Mouse (Mus musculus) splenic B cell, adult 2 months (primary cell): ENCODE results near the gene Asb5.

ENCODE experiments used
- DNase-seq: peaks from one replicate; pipeline ENCODE4 v3.0.0-alpha.2; 2011; ENCODE audit warnings: low read depth, low spot score
- H3K27me3 ChIP-seq: 2 replicates; pipeline ENCODE4 v1.6.1; 2012; ENCODE audit warnings: mild to moderate bottlenecking, low read length, moderate library complexity, mixed read lengths; ENCODE audit not compliant: control insufficient read depth, poor library complexity, insufficient read depth, severe bottlenecking
- H3K36me3 ChIP-seq: 2 replicates; pipeline ENCODE4 v1.6.1; 2012; ENCODE audit warnings: mild to moderate bottlenecking, low read length, moderate library complexity, mixed read lengths; ENCODE audit not compliant: control insufficient read depth, poor library complexity, insufficient read depth, severe bottlenecking

The Asb5 gene

DNA sequence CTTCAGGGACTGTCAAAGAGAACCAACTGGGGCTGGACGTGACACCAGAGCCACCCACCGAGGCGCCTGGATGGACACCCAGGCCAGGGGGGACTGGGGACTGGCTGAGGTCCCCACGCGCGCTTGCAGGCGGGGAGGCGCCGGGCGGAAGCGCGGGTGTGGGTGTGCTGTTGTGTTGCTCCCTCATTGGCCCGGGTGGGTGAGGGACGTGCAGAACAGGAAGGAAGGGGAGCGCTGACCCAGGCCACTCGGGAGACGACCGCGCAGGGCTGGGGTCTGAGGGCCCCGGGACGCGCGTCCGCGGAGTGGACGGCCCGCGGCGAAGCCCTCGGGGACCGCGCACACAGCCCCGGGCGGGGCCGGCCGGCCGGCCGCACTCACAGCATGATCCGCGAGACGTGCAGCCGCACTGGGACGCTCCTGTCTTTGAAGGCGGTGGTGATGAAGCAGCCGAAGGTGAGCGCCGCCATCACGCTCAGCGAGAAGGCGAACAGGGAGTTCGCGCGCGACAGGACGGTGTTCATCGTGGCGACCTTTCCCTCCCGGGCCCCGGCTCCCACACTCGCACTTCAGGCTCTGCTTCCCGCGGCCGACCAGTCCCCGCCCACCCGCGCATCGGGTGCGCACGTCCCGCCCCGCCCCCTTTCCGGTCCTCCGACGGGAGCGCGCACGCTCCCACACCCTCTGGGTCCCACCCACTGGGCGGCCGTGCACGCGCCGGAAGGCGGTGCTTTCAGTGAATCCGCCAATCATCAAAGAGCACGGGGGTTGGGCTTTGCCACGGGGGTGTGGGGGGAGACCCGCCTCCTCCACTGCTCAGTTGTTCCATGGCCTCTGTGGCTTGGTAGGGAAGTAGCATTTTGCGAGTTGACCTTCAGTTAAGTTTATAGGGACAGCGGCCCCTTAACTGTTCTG lies at the start of gene Asb5, which contains the start of gene Spcs3:
Asb5 (plus strand) TSS at position 199 of the 915 bp plus-strand sequence.
Spcs3 (minus strand) TSS at position 617 of the 915 bp plus-strand sequence.
- no peaks in the 10 kb centered on the region for H3K27me3 ChIP-seq
- DNase-seq = peak; percentile 97
- 0 out of 2 replicates have a peak, but pooled peaks cover 2% of the 10 kb centered on the region for H3K36me3 ChIP-seq

DNA sequence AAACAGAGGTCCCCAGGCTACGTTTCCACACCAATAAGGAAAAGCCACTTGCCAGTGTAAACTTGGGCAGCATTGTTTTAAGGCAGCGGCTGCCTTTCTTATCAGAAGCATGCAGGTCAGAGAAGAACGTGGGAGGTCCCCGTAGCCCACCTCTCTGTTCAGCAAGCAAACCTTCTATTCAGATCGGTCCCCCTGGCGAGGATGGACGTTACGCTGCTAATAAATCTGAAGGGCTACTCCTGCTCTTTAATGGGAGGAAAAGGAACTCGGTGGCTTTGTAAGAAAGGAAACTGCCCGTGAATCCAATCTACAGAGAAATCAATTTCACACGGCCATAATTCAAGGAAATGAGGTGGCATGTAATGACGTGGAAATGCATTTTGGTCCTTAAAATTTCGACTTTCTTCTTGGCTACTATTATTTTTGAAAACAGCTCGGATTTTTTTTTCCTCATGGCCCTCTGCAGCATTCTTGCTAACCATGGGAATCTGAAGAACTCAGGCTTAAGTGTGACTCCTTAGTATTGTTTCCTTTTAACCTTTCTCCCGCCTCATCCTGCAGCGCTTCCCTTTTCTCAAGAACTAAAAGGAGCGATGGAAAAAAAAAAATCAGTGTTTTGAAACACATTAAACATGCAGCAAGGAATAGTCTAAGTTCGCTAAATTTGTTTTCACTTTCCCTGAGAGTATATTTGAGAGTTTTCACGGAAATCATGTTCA lies 42.7 kb upstream of the Asb5 start:
- no peak for DNase-seq
- Histone ChIP-seq H3K36me3 (no peaks in the 10 kb centered on the region), H3K27me3 (no peaks in the 10 kb centered on the region; the same call in 1 of the 2 replicates)

DNA sequence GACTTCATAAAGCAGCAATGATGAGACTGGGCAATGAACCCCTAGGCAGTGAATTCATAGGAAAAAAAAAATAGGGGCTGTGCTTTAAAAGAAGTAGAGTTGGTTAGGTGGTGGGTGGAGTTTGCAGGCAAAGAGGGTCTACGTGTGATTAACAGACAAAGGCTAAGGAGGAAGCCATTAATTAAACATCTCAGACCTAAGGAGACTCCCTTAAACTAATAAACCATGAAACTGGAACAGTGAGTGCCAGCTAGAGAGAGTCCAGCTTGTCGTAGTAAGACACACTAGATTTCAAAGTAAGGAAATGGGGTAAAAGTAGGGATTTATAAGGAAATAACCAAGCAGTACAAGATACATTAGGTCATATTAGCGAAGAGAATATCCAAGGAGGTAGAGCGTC lies 40.9 kb upstream of the Asb5 start:
- no peaks in the 10 kb centered on the region for H3K36me3 ChIP-seq
- no peak for DNase-seq

DNA sequence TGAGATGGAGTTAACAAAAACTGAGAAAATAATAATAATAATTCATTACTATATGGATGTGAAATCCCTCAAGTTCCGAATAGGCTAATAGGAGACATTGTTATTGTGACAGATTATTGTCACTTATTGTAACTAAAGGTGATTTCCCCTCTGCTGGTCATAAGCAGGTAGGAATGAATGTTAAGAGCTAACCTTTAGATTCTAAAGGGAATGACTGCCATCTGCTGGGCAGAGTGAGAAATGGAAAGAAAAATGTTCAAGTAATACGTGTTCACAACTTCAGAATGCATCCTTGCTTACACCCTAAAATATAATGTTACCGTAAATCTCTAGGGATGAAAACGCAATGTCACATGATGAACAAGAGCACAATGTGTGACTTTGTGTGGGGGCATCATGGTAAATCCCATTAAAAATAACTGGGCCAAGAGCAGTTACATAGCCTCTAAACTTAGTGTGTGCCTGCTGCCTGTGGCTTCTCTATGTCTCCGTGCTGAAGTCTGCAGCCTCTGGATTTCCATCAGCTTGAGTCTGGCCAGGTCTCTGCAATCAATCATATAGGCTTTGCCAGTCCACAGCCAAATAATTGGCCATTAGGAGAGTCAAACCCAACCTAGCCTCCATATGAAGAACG lies 38.2 kb upstream of the Asb5 start:
- DNase-seq = peak; percentile 74
- Histone ChIP-seq H3K27me3 (no peaks in the 10 kb centered on the region), H3K36me3 (no peaks in the 10 kb centered on the region)

More for the DNA sequence above, 40.9 kb upstream of the Asb5 start:
- no peaks in the 10 kb centered on the region; the same call in 1 of the 2 replicates for H3K27me3 ChIP-seq

DNA sequence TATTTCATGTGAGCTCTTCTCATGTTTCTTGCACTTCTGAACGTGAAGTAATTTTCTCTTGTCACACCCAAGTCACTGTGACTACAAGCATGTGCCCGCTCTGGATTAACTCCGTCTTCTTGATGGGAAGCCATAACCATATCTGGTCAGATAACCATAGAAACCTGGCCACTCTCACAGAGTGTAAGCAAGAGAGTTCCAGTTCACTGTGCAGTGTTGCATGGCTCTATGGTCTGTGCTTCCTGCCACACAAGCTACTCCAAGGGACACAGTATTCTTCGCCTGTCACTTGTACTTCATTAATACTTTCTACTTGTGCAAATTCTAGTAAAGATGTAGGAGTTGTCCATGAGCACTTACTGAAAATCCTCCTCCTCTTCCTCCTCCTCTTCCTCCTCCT lies 37.4 kb upstream of the Asb5 start:
- H3K27me3 ChIP-seq = no peaks in the 10 kb centered on the region

DNA sequence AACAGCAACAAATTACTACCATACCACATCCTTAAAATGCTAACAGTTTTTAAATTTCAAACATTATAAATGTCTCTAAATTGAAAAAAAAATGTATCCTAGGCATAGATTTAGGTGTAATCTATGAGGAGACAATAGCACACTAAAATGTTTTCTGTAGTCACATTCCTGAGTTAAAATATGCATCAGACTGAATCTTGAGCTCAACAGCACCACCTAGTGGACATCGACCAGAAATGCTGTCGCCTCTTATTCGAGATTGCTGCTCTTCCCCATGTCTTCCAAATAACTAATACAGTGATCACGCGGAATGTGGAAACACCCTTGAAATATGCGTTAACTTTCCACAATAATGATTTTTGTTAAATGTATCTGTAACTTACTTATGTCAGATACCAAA lies 36.3 kb upstream of the Asb5 start:
- no peaks in the 10 kb centered on the region for H3K36me3 ChIP-seq
- no peaks in the 10 kb centered on the region for H3K27me3 ChIP-seq
- peak; percentile 81 for DNase-seq

More for the DNA sequence above, 37.4 kb upstream of the Asb5 start:
- no peaks in the 10 kb centered on the region for H3K36me3 ChIP-seq
- no peak for DNase-seq

DNA sequence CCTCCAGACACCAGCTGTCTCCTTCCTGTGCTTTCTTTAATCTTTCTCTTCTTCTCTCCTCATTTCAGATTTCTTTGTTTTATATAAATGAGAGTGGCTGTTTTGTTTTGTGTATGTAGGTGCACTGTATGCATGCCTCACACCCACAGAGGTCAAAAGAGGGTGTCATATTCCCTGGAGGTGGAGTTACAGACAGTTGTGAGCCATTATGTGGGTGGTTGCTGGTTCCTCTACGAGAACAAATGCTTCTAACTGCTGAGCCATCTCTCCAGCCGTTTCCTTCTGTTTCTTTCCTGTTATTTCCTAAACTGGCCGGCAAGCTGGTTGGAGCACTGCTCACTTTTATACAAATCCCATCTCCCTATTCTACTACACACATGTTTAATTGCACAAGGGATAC lies 35.5 kb upstream of the Asb5 start:
- DNase-seq = no peak
- no peaks in the 10 kb centered on the region for H3K27me3 ChIP-seq
- H3K36me3 ChIP-seq = no peaks in the 10 kb centered on the region

DNA sequence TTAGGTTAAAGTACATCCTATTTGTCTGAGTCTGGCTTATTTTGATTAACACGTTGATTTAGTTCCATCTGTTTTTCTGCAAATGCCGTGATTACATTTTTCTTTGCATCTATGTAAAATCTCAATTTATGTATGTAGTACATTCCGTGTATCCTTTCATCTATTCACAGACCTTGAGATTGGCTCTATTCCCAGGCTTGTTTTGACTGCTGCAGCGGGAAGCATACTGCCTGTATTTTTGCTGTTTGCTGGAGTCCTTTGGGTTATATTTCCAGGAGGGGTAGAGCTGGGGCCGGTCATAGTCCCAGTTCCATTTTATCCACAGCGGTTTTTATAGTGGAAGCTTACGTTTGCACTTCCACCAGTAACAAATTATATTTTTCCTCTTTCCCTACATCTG lies 26.3 kb upstream of the Asb5 start:
- no peaks in the 10 kb centered on the region for H3K27me3 ChIP-seq
- DNase-seq = no peak
- H3K36me3 ChIP-seq = no peaks in the 10 kb centered on the region

DNA sequence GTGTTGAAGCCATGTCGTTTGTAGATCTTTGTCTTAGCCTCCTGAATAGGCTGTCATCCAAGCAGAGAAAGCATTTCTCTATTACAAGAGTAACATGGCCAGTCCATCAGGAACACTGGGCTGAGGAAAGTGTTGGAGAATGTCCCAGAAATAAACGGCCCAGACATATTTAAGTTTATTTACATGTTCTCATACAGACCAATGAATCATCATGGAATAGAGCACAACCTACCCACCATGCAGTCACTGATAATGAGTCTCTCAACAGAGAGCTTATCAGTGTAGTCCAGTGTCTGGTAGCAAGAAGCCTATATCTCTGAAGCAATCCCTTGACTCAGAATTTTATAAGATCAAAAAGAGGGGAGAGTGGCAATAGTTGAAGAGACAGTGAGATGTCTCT lies 24.3 kb upstream of the Asb5 start:
- Histone ChIP-seq H3K36me3 (no peaks in the 10 kb centered on the region), H3K27me3 (no peaks in the 10 kb centered on the region)
- no peak for DNase-seq

DNA sequence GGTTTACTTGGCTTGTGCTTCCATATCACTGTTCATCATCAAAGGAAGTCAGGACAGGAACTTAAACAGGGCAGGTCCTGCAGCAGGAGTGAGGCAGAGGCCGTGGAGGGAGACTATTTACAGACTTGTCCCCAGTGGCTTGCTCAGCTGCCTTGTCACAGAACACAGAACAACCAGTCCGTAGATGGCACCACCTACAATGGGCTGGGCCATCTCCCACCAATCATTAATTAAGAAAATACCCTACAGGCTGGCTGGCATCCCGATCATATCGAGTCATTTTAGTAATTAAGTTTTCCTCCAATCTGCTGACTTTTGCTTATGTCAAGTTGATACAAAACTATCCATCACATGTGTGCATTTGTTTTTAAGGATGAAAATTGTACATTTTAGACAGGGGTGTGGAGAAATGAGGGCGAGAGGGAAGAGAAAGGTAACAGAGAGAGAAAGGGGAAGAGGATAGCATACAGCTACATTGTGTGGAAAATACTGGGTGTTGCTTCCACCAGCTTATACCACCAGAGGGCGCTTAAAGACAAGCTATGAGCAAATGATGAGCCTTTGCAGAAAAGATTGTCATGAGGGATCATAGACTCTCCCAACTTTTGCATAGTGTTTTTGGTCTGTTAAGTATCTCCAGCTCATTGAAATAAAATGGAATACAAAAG lies 21.8 kb upstream of the Asb5 start:
- no peaks in the 10 kb centered on the region for H3K36me3 ChIP-seq
- peak; percentile 85 for DNase-seq
- no peaks in the 10 kb centered on the region for H3K27me3 ChIP-seq

DNA sequence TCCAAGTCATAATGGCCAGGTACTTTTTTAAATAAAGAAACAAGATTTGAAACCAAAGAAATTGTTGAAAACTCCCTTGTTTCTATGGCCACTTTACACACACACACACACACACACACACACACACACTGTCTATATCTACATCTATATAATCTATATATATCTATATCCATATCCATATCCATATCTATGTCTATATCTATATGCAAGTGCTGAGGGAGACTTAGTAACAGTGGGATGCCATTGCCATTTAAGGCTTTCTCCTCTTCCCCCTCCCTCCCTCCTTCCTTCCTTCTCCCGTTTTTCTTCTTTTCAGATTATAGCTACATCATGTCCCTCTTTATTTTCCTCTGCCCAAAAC lies 21.3 kb upstream of the Asb5 start:
- DNase-seq = no peak
- Histone ChIP-seq H3K36me3 (no peaks in the 10 kb centered on the region), H3K27me3 (no peaks in the 10 kb centered on the region)

DNA sequence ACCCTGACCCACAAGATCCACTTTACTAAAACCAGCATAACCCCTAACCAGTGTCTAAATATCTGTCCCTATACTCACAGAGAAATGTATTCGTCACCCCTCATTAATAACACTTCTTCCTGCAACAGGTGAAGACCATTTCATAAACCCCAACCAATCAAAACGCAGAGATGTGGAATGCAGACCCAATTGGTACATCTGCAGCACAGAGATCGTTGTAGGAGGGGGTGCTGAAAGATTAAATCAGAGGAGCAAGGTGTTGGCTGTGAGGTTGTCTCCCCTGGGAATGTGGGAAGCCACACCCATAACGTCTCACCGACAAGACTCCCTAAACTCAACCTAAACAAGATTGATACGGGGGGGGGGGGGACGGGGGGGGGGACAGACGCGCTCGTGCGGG lies 20.6 kb upstream of the Asb5 start:
- DNase-seq = peak; percentile 41
- Histone ChIP-seq H3K36me3 (no peaks in the 10 kb centered on the region), H3K27me3 (no peaks in the 10 kb centered on the region)

DNA sequence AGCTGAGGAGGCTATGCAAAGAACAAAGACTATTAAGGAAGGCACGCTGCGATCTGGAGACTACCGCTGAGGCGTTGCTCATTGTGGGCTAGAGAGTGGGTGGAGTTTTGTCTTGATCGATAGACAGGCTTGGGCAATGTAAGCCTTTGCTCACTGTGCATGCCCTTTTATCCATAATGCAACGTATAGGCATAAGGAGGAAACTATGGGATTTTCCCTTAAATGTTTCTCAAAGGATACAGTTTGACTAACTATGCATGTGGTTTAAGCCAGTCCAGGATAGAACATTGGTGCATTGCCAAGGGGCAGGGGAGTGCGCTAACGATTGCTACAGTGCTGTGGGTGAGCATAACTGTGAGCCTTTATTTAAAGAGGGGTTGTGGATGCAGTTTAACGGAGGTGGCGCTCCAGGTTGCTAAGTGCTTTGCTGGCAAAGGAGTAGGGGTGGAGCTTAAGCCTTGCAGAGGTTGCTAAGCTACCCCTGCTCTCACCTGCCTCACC lies 20.1 kb upstream of the Asb5 start:
- Histone ChIP-seq H3K27me3 (no peaks in the 10 kb centered on the region), H3K36me3 (no peaks in the 10 kb centered on the region)
- no peak for DNase-seq

DNA sequence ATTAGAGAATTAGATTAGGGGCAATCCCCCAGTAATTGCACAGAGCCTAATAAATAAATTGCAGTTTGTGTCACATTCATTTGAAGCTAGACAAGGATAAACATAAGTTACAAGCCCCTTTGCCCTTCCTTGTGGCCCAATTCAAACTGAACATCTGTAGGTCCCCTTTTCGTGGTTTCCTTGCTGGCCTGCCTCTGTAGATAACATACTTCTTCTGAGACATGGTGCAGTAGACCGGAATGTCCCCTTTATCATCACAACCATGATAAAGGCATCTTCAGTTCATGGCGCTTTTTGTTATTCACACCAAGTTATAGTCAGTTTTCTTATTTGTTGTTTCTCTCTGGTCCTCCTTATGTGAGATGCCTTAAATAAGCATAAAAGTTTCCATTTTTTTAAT lies 17.6 kb upstream of the Asb5 start:
- no peaks in the 10 kb centered on the region for H3K36me3 ChIP-seq
- H3K27me3 ChIP-seq = no peaks in the 10 kb centered on the region
- DNase-seq = no peak
